Mouse (Mus musculus): ENCODE measurements around the gene C1qtnf1.

GRCm38 (mm10) chr11:118427986-118428385 is at the start of gene C1qtnf1:
- no peak for TF ChIP-seq CTCF (IDR thresholded peaks at IDR 0.05; ENCODE audit: low read depth)
- TF ChIP-seq EP300 (IDR thresholded peaks at IDR 0.05; ENCODE audit: low read depth): no peak

Measured in liver, postnatal 0 days (tissue).